ENCODE assay signal across 8 mouse cellular contexts in the genomic region with DNA sequence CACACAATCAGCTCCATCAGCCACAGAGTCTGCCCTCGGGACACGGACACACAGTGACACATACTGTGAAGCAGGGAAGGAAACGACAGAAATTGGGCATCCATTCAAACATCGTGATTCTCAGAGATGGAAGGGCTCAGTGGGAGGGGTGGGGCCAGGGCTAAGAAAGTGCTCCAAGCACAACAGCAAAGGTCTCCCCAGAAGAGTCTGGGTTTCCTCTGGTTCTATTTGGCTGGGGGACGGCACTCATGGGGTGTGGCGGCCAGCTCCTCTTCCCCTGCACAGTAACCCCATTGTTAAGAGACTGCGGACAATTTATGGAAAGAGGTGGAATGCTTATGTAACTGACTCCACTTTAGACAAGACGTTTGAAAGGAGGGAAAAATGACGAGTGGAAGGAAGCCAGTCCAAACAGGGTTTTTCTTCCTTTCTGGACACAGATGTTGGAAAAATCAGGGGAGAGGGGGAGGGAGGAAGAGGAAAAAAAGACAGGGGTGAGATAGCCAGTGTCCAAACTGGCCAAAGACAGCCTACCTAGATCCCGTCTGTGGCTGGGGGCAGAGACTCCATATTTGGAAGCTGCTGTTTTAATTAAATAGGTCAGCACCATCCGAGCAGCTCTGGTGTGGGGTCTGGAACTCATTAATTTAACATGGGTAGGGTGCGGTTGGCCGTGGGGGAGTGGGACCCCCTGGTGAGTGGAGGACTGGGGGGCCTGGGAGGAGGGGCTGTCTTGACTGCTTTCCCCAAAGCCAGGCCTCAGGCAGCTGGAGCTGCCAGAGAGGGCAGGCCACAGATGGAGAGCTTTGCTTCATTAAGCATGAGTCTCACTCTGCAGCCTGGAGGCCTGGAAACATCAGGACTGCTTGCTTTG. TPM values are rescaled to one million over a fixed set of nuclear protein-coding genes. Genes with fewer than 3 reads are reported as not detected.
DNase-seq lines count a peak whose midpoint lies in the region; ATAC-seq and TF ChIP-seq lines count a peak whose summit lies in the region.

No protein-coding gene starts in this region.

- TF ChIP-seq POLR2A in myocyte (IDR thresholded peaks at IDR 0.05; ENCODE audit: insufficient read length, low read depth), result peak; percentile 35

- peaks cover 3% of the 10 kb centered on the region; the same call in 1 of the 2 replicates for H3K9me3 ChIP-seq in intestine, embryonic 14.5 days (ENCODE audit: control insufficient read depth, low read length)
- H3K9me3 ChIP-seq in intestine, postnatal 0 days (ENCODE audit: control insufficient read depth), result no peaks in the 10 kb centered on the region
- H3K9me3 ChIP-seq in embryonic facial prominence, embryonic 15.5 days (replicated peaks), result no peaks in the 10 kb centered on the region
- no peaks in the 10 kb centered on the region for H3K9me3 ChIP-seq in heart, embryonic 13.5 days

- H3K79me2 ChIP-seq in myocyte (ENCODE audit: control insufficient read depth, insufficient read depth), result no peaks in the 10 kb centered on the region

- H3K36me3 ChIP-seq in intestine, embryonic 14.5 days (ENCODE audit: control insufficient read depth, insufficient read depth, low read length), result no peaks in the 10 kb centered on the region
- H3K36me3 ChIP-seq in intestine, postnatal 0 days (ENCODE audit: control insufficient read depth, insufficient read depth), result no peaks in the 10 kb centered on the region
- no peaks in the 10 kb centered on the region for H3K36me3 ChIP-seq in embryonic facial prominence, embryonic 15.5 days
- H3K36me3 ChIP-seq in heart, embryonic 13.5 days, result no peaks in the 10 kb centered on the region
- H3K36me3 ChIP-seq in myocyte (ENCODE audit: control insufficient read depth, insufficient read depth), result no peaks in the 10 kb centered on the region

- 0 out of 2 replicates have a peak overlapping the region, but pooled peaks have one; percentile 13 for H3K9ac ChIP-seq in intestine, embryonic 14.5 days (ENCODE audit: low read length)
- no peak overlapping the region for H3K9ac ChIP-seq in intestine, postnatal 0 days (ENCODE audit: low read depth, low read length)
- H3K9ac ChIP-seq in embryonic facial prominence, embryonic 15.5 days, result no peak overlapping the region
- peak overlapping the region; percentile 48; the same call in 1 of the 2 replicates for H3K9ac ChIP-seq in heart, embryonic 13.5 days

- peak; percentile 64 for DNase-seq in intestine, embryonic 14.5 days (ENCODE audit: low spot score)
- peak; percentile 69 for DNase-seq in kidney, postnatal 14 days
- no peak for DNase-seq in thymus, postnatal 0 days (ENCODE audit: low spot score)
- no peak for DNase-seq in thymus, postnatal 25 days

- WGBS in intestine, embryonic 14.5 days, result 11% methylated on average over 13 of the region's 13 CpGs
- 18% methylated on average over 13 of the region's 13 CpGs for WGBS in intestine, postnatal 0 days
- 9% methylated on average over 13 of the region's 13 CpGs for WGBS in embryonic facial prominence, embryonic 15.5 days
- 28% methylated on average over 13 of the region's 13 CpGs for WGBS in heart, embryonic 13.5 days

- no peaks in the 10 kb centered on the region for H3K27me3 ChIP-seq in intestine, embryonic 14.5 days (replicated peaks; ENCODE audit: control insufficient read depth, insufficient read depth, low read length)
- H3K27me3 ChIP-seq in intestine, postnatal 0 days (replicated peaks; ENCODE audit: control insufficient read depth, insufficient read depth, low read length), result no peaks in the 10 kb centered on the region
- no peaks in the 10 kb centered on the region for H3K27me3 ChIP-seq in embryonic facial prominence, embryonic 15.5 days
- no peaks in the 10 kb centered on the region for H3K27me3 ChIP-seq in heart, embryonic 13.5 days (replicated peaks)
- H3K27me3 ChIP-seq in myocyte (ENCODE audit: control insufficient read depth, insufficient read depth, insufficient read length), result no peaks in the 10 kb centered on the region

- no peak overlapping the region for H3K4me3 ChIP-seq in intestine, embryonic 14.5 days (ENCODE audit: low read depth, low read length)
- H3K4me3 ChIP-seq in intestine, postnatal 0 days (ENCODE audit: low read depth, low read length), result no peak overlapping the region
- H3K4me3 ChIP-seq in embryonic facial prominence, embryonic 15.5 days (replicated peaks), result no peak overlapping the region
- H3K4me3 ChIP-seq in heart, embryonic 13.5 days, result no peak overlapping the region
- H3K4me3 ChIP-seq in myocyte, result no peak overlapping the region

- peak overlapping the region; percentile 80 for H3K27ac ChIP-seq in intestine, embryonic 14.5 days (ENCODE audit: low read depth)
- H3K27ac ChIP-seq in intestine, postnatal 0 days (ENCODE audit: low read depth, low read length), result no peak overlapping the region
- peak overlapping the region; percentile 91 for H3K27ac ChIP-seq in embryonic facial prominence, embryonic 15.5 days (replicated peaks)
- peak overlapping the region; percentile 80 for H3K27ac ChIP-seq in heart, embryonic 13.5 days (replicated peaks)

- ATAC-seq in intestine, embryonic 14.5 days (replicated peaks; ENCODE audit: low FRiP score, low TSS enrichment, low read depth), result peak; percentile 71
- ATAC-seq in intestine, postnatal 0 days, result no peak
- ATAC-seq in embryonic facial prominence, embryonic 15.5 days (ENCODE audit: insufficient number of reproducible peaks, low FRiP score, low TSS enrichment, low read depth), result peak; percentile 90
- ATAC-seq in heart, embryonic 13.5 days (ENCODE audit: extremely low read depth, insufficient number of reproducible peaks, low FRiP score, low TSS enrichment), result peak; percentile 80

- H3K4me2 ChIP-seq in intestine, embryonic 14.5 days (ENCODE audit: low read length), result 0 out of 2 replicates have a peak overlapping the region, but pooled peaks have one; percentile 11
- H3K4me2 ChIP-seq in intestine, postnatal 0 days (replicated peaks; ENCODE audit: low read depth), result no peak overlapping the region; the same call in 1 of the 2 replicates
- peak overlapping the region; percentile 33 for H3K4me2 ChIP-seq in embryonic facial prominence, embryonic 15.5 days (replicated peaks)
- H3K4me2 ChIP-seq in heart, embryonic 13.5 days, result peak overlapping the region; percentile 24; the same call in 1 of the 2 replicates
- peak overlapping the region; percentile 90 for H3K4me2 ChIP-seq in myocyte (ENCODE audit: low read depth)

- H3ac ChIP-seq in myocyte (ENCODE audit: control insufficient read depth, insufficient read length), result no peak overlapping the region

- no peak for TF ChIP-seq CTCF in intestine, postnatal 0 days (IDR thresholded peaks at IDR 0.05; ENCODE audit: low read depth)

- H3K4me1 ChIP-seq in intestine, embryonic 14.5 days (replicated peaks; ENCODE audit: control insufficient read depth, insufficient read depth, low read length), result peaks cover 20% of the 10 kb centered on the region
- H3K4me1 ChIP-seq in intestine, postnatal 0 days (replicated peaks; ENCODE audit: control insufficient read depth, insufficient read depth, low read length), result peaks cover 3% of the 10 kb centered on the region; the same call in 1 of the 2 replicates
- peaks cover 32% of the 10 kb centered on the region for H3K4me1 ChIP-seq in embryonic facial prominence, embryonic 15.5 days
- peaks cover 28% of the 10 kb centered on the region for H3K4me1 ChIP-seq in heart, embryonic 13.5 days

TF ChIP-seq in myocyte, 11 proteins besides CTCF, POLR2A, EP300 and RAD21:
- TF ChIP-seq MYOD1 (IDR thresholded peaks at IDR 0.05; ENCODE audit: control insufficient read depth in 1 of 3, insufficient read length in 2 of 3, low read depth in 2 of 3) (peak in 1 of 3 experiments; percentile 33), CEBPB (IDR thresholded peaks at IDR 0.05; ENCODE audit: insufficient read depth, poor library complexity, severe bottlenecking) (no peak), POLR2AphosphoS2 (IDR thresholded peaks at IDR 0.05; ENCODE audit: insufficient read length, low read depth) (peak; percentile 37), MYOG (IDR thresholded peaks at IDR 0.05; ENCODE audit: control insufficient read depth in 1 of 3, insufficient read depth in 1 of 3, insufficient read length in 2 of 3, low read depth in 2 of 3) (peak in 1 of 3 experiments; percentile 27)

RNA-seq across cellular contexts. Expression of a gene that starts 32.7 kb away (rescaled TPM):
- 20.2 and 20.7 TPM in 2 replicates for polyA plus RNA-seq in intestine, embryonic 14.5 days (2014; fragmentation: Nextera tagmentation; extraction: Ambion mirVana)
- polyA plus RNA-seq in intestine, postnatal 0 days (2015; fragmentation: Nextera tagmentation; extraction: Ambion mirVana), result 3.4 and 3.5 TPM in 2 replicates
- 58.0 and 63.4 TPM in 2 replicates for polyA plus RNA-seq in embryonic facial prominence, embryonic 15.5 days (2015; fragmentation: Nextera tagmentation; extraction: Ambion mirVana)
- polyA plus RNA-seq in heart, embryonic 13.5 days (2015; fragmentation: Nextera tagmentation; extraction: Ambion mirVana), result 13.7 and 14.2 TPM in 2 replicates
- 21.3 TPM for polyA plus RNA-seq in myocyte (2012; fragmentation: generic; extraction: Trizol)
- polyA plus RNA-seq in thymus, postnatal 0 days (2015; fragmentation: Nextera tagmentation; extraction: Ambion mirVana), result 2.6 and 3.2 TPM in 2 replicates

RNA-seq across cellular contexts. Expression of a gene that starts 51.9 kb away (rescaled TPM):
- 14.1 and 15.0 TPM in 2 replicates for polyA plus RNA-seq in intestine, embryonic 14.5 days (2014; fragmentation: Nextera tagmentation; extraction: Ambion mirVana)
- 4.5 and 4.8 TPM in 2 replicates for polyA plus RNA-seq in intestine, postnatal 0 days (2015; fragmentation: Nextera tagmentation; extraction: Ambion mirVana)
- 9.5 and 9.6 TPM in 2 replicates for polyA plus RNA-seq in embryonic facial prominence, embryonic 15.5 days (2015; fragmentation: Nextera tagmentation; extraction: Ambion mirVana)
- polyA plus RNA-seq in heart, embryonic 13.5 days (2015; fragmentation: Nextera tagmentation; extraction: Ambion mirVana), result 6.3 and 6.4 TPM in 2 replicates
- polyA plus RNA-seq in myocyte (2012; fragmentation: generic; extraction: Trizol), result 4.4 TPM
- 3.6 and 3.7 TPM in 2 replicates for polyA plus RNA-seq in thymus, postnatal 0 days (2015; fragmentation: Nextera tagmentation; extraction: Ambion mirVana)

Comparison
In these comparisons a context has a peak if more than half of its experiments do, and no peak if none do; other contexts are left out.
1. H3K9ac ChIP-seq: peak in intestine, embryonic 14.5 days (single experiment) and heart, embryonic 13.5 days (single experiment); none in intestine, postnatal 0 days (single experiment) and embryonic facial prominence, embryonic 15.5 days (single experiment).
2. DNase-seq: peak in intestine, embryonic 14.5 days (single experiment) and kidney, postnatal 14 days (single experiment); none in thymus, postnatal 0 days (single experiment) and thymus, postnatal 25 days (single experiment).